Mouse (Mus musculus): Measurements from ENCODE around the gene AL732309.1. TPM values are rescaled to one million over a fixed set of nuclear protein-coding genes. Genes with fewer than 3 reads are reported as not detected.

The AL732309.1 gene
- total RNA-seq, 2 experiments from 2014 or later = 5.2 to 7.4 TPM

DNA sequence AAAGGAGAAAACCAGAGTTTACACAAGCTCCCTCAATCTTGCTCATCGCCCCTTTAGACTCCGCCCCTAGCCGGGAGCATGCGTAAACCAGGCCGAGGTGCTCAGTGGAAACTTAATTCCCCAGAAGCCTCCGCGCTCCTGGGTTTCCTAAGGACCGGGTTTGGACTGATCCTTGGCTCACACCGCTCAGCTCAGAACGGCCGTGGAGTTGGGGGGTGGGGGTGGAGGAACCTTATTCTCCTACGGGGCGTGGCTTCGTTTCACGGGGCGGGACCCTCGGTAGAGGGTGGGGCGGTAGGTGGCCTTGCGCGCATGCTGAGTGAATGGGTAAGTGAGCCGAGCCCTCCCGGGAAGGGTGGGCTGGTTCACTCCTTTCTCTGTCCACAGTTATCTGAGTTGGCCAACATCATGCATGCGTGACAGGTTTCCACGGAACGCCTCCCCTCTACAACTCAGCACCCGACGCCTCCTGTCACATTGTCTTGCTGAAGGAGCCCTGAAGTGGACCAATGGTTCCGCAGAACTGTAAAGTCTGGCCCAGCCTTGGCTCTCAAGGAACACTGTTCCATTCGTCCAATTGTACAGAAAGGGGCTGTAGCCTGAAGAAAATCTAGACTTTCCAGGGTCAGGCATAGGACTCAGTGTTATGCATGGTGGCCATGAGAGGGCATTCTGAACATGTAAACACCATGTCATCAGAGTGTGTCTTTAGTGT, 5.8 kb downstream of the AL732309.1 start:
- ATAC-seq (replicated peaks; ENCODE audit: poor library complexity, severe bottlenecking) = peak; percentile 82

DNA sequence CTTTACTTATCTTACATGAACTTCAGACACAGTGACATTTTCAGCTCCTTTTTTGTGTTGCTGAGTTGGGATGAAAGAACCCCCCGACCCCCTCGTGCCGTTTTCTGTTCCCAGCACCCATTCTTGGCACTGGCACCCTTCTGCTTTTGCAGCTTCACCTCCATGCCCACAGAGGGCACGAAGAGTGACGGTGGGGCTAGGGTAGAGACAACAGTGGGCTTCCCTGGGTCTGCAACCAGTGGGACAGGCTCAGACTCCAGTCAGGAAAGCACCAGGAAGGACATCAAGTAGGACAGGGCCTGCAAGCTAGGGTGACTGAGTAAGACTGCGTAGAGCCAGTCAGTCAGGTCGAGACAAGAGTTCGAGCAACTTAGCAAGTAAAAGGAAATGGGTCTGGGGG, 6.4 kb downstream of the AL732309.1 start:
- no peak for ATAC-seq (replicated peaks; ENCODE audit: poor library complexity, severe bottlenecking)

- ATAC-seq (replicated peaks; ENCODE audit: poor library complexity, severe bottlenecking) = no peak
Observed at GRCm38 (mm10) chr2:25239766-25240165, 6.9 kb downstream of the AL732309.1 start.

DNA sequence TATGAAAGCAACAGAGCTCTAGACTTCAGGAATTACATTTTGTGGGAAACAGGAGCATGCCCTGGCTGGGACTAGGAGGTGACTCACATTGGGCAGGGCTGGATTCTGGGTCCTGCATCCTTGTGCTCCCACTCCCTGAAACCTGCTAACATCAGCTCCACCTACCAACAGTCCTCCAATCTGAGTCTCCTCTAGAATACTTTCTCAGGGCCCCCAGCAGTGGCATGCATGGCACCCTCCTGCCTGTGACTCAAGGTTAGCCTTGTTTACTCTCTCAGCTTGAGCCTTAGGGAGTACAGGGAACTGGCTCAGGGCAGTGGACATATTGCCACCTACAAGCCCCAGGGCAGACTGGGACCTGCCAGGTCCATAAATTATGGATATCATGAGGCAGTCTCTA, 8.6 kb downstream of the AL732309.1 start:
- ATAC-seq (replicated peaks; ENCODE audit: poor library complexity, severe bottlenecking) = no peak

- no peak for ATAC-seq (replicated peaks; ENCODE audit: poor library complexity, severe bottlenecking)
Observed at GRCm38 (mm10) chr2:25237522-25237921, 9.1 kb downstream of the AL732309.1 start.

- ATAC-seq (replicated peaks; ENCODE audit: poor library complexity, severe bottlenecking) = no peak
Observed at GRCm38 (mm10) chr2:25236614-25237013, 10.0 kb downstream of the AL732309.1 start, which contains the start of gene Rnf224. TSS of gene Rnf224 (minus strand) at chr2:25236787.

DNA sequence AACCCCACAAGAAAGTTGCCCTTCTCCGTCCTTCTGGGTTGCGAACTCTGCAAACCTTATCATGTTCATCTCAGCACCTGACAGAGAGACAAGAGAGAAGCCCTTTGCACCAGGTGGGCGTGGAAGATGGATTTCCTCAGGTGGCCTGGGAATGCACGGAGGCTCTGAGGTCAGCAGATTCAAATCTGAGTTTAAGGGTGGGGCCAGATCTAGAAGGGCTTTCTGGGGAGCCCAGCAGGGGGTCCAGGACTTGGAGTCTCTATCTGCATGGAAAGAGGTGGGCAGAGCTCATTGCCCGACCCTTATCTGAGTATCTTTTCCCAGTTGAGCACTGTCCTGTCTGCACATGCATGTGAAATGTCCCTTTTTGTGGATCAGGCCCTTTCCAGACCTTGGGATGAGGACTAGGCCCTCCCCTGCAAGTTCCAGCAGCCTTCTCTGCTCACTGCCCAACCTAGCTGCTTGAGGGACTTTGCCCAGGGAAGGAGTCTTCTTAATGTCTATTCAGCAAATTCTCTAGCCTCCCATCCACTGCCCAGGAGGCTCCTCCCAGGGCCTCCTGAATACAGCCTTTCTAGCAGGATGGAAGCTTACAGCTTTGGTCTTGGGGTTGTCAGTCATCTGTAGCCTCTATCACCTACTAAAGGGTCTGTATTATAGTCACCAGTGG, 12.0 kb downstream of the AL732309.1 start:
- ATAC-seq (replicated peaks; ENCODE audit: poor library complexity, severe bottlenecking) = no peak

DNA sequence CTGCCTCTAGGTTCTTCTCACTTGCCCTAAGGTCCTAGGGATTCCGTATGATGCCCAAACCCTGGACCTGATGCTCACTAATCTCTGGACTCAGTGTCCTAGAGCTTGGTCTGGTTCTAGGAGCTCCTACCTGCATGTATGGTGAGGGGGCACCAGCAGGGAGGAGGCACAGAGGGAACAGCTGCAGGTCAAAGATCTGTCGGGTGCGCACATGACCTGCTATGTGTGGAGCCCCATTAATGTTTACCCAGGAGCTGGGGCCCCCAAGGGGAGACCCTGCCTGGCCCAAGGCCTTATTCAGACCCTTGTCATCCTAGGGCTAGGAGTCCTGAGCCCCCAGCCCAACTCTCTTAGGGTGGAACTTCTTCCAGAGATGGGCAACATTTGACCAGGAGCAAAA, 12.6 kb downstream of the AL732309.1 start, which contains the start of gene Slc34a3:
Slc34a3 (minus strand) TSS at position 315 of the 400 bp plus-strand sequence.
- no peak for ATAC-seq (replicated peaks; ENCODE audit: poor library complexity, severe bottlenecking)

DNA sequence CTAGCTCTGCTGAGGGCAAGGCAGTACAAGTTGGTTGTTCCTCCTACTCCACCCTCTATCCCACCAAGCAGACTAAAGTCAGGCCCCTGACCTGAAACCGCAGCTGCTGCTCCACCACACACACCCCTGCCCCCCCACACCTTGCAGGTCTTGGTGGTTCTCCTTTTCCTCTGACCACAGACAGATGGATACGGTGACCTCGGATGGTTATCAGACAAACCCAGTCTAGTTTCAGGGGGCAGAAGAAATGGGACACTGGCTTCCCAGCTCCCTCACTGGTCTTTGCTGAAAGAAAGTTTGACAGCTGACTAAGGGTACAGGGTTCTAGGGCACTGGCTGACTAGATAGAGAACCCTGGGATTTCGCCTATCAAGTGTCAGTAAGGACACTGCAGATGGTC, 13.2 kb downstream of the AL732309.1 start:
- ATAC-seq (replicated peaks; ENCODE audit: poor library complexity, severe bottlenecking) = peak; percentile 60

DNA sequence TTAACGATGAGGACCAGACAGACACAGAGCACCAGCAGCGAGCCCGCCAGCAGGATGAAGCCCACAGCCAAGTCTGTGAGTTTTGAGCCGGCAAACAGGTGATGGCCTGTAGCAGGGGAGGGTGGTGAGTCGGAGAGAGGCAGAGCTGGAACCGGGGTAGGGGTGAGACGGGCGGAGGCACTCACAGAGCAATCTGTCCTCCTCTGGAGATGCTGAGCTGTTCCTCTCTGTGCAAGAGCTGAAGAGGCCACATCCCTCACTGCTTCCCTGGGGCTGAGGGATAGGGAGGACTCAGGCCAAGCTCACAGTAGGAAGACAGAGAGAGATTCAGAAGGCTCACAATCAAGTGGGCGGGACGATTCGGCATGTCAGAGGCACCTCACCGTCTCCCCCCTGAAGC, 15.6 kb downstream of the AL732309.1 start:
- ATAC-seq (replicated peaks; ENCODE audit: poor library complexity, severe bottlenecking) = no peak

- no peak for ATAC-seq (replicated peaks; ENCODE audit: poor library complexity, severe bottlenecking)
Observed at GRCm38 (mm10) chr2:25230581-25230980, 16.1 kb downstream of the AL732309.1 start.

GRCm38 (mm10) chr2:25229582-25229981, 17.1 kb downstream of the AL732309.1 start:
- no peak for ATAC-seq (replicated peaks; ENCODE audit: poor library complexity, severe bottlenecking)

DNA sequence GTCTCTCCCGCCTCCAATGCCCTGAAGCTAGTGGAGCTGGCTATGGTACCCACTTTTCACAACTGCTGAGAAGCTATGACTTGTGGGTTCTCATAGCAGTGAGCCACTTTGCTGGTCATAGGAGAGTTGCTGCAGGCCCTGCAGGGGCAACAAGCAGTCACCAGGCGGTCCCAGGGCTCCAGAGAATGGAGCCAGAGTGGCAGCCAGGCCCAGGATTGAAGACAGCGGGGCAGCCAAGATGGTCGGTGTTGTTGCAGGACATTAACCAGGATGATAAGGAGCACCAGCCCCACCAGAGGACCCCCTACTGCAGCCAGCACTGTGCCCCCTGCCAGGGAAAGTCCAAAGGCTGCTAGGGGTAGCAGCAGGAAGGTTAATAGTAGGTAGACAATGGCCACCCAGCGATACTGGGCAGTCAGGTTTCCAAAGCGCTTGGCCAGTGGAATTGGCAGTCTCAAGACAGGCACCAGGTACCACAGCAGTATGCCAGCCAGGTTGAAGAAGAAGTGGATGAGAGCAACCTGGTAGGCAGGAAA, 17.6 kb downstream of the AL732309.1 start:
- ATAC-seq (replicated peaks; ENCODE audit: poor library complexity, severe bottlenecking) = no peak

DNA sequence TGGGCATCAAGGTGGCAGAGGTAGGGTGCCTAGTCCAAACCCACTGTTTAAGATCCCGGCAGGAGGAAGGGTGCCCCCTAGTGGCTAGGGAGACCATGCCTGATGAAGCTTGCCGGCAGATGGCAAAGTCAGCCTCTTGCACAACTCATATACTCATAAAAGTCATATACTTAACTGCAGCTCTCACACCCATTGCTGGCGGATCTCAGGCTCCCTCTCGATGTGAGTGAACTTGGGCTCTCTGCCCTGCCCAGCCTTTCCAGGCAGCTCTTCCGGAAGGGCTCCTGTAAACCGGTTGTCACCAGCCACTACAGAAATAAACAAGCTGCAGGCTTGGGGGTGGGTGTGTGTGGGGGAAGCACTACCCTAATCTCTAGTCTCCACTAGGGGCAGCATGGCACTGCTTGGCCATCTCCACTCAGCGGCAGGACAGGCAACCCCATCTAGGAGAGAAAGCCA, 18.2 kb downstream of the AL732309.1 start:
- ATAC-seq (replicated peaks; ENCODE audit: poor library complexity, severe bottlenecking) = peak; percentile 39

- no peak for ATAC-seq (replicated peaks; ENCODE audit: poor library complexity, severe bottlenecking)
Observed at GRCm38 (mm10) chr2:25227406-25227805, 19.3 kb downstream of the AL732309.1 start.

DNA sequence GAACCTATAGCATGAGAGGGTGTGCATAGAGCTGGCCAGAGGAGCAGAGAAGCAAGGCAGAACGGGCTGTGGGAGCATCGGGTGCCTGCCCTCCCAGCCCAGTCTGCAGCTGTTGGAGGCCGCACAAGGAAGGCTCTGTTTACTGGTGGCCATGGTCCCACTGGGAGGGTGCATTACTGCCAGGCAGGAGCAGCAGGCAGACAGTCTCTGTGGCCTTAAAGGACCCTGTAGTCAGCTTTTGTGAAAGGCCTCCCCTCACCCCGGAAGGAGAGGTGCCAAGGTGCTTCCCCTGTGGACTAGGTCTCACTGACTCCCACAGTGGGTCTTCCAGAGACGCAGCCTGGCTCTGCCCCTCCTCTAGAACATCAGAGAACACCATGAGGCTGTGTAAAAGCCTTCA, 19.8 kb downstream of the AL732309.1 start:
- no peak for ATAC-seq (replicated peaks; ENCODE audit: poor library complexity, severe bottlenecking)

DNA sequence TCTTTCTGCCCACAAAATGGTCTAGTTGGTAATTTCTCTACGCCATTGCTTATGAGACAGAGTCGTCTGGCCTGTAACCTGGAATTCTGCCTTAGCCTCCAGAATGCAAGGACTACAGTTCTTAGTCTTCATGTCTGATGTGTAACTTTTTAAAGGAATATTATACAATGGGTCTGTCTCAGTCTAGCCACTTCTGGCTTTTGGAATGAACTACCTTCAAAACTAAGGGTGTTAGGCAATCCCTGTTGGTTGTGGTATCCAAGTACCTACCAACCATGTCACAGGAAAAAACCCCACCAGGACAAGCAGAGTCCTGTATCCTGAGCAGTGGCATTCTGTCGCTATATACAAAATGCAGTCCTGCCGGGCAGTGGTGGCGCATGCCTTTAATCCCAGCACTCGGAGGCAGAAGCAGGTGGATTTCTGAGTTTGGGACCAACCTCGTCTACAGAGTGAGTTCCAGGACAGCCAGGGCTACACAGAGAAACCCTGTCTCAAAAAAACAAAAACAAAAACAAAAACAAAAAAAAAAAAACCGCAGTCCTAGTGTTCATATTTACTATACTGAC, 20.8 kb downstream of the AL732309.1 start:
- no peak for ATAC-seq (replicated peaks; ENCODE audit: poor library complexity, severe bottlenecking)

DNA sequence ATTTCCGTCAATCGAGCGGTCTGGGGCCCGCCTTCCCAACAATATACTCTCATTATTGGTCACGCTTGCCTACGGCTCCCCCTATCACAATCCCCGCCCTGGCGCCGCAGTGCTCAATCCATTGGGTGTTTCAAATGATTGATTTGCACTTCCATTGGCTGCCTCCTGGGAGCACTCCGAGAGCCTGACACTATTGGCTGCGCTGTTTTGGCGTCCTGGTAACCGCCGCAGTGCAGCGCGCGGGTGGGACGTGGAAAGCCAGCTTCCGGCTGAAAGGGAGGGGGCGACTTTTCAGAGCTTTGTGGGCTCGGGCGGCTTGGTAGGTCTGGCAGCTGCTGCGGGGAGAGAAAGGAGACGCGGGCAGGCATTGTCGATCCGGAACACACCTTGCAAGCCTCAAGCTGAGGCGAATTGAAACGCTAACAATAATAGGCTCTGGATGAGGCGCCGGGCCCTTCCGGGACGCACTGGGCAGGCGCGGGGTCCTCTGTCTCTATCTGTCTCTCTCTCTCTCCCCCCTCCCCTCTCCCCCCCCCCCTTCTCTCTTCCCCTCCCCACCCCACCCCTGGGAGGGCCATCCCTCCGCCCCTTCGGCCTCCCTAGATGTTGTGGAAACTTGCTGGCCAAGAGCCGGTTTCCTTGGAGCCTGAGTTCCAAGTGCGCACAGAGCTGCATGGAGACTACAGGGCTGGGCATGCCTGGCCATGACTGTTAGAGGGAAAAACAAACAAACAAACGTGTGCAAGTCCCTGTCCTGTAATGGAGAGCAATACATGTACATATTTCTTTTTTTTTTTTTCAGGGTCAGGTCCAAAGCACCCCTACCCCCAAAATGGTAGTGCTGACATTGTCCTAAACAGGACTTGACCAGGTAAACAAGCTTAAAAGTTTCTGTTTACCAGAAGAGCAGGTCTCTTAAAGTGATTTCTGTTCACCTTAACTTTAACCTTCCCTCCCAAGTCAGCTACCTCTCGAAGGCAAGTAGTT, 21.6 kb downstream of the AL732309.1 start:
- ATAC-seq (replicated peaks; ENCODE audit: poor library complexity, severe bottlenecking) = peak; percentile 66

GRCm38 (mm10) chr2:25224492-25224765, 22.2 kb downstream of the AL732309.1 start, which contains the start of gene Tubb4b:
TSS of gene Tubb4b (minus strand) at chr2:25224702.
- ATAC-seq (replicated peaks; ENCODE audit: poor library complexity, severe bottlenecking) = peak; percentile 62; the same call in 1 of the 2 replicates
